Mouse (Mus musculus) T-cell, adult 2 months (primary cell): ENCODE data around the gene BC052040.

ENCODE experiments used
- DNase-seq: peaks from one replicate; pipeline ENCODE4 v3.0.0; 2022; ENCODE audit warnings: low spot score

The BC052040 gene

GRCm38 (mm10) chr2:115769597-115770305 is 188.2 kb downstream of the BC052040 start:
- DNase-seq: no peak

DNA sequence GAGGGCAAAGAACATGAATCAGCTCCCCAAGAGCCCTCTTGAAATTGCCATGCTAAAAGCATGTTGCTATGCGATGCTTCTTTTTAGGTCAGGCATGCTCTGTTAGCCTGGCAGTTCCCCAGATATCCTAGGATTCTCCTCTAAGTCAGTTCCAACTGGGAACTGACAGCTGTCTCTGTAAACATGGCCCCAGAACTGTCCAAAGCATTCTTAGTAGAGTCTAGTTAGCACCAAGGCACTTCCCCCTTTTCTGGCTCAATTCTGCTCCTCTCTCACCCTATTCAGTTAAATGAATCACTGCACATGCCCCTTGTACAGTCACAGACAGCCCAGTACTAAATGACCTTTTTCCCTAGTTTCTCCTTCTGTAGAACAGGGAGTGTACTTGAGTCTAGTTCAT is 191.2 kb downstream of the BC052040 start:
- no peak for DNase-seq

- DNase-seq: no peak
Measured at GRCm38 (mm10) chr2:115774153-115774908, 192.8 kb downstream of the BC052040 start.

DNA sequence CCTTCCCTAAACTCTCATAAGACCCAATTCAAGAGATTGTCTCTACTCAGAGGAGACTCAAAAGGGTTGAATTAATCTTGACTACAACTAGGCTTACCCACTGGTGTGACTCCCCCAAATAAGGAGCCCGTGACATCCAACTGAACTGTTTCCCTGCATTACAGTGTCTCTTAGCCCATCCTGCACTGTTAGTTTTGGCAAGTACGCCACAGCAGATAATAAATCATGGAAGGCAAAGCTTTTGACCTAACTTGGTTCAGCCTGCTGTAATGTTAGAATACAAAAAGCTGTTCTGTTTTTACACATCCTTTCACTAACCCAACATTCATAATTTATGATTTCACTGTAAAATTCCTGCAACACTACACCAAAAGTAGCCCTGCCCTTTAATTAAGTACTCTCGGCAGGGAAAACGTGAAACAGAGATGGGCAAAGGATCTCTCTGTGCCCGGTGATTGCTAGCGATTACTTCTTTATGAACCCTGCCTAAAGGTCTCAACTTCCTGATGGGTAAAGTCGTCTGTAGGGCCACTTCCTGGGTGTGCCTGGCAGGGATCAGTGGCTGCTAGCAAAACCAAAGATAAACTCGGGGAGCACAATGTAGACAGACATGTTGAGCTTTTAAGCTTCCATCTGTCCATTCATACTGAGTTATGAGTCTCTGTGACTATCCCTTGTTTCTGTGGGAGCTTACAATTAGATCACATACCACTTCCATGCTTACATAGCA is 194.1 kb downstream of the BC052040 start:
- DNase-seq: no peak

GRCm38 (mm10) chr2:115776924-115777860 is 195.7 kb downstream of the BC052040 start:
- no peak for DNase-seq

GRCm38 (mm10) chr2:115780546-115781011 is 199.1 kb downstream of the BC052040 start:
- DNase-seq: no peak

- no peak for DNase-seq
Measured at GRCm38 (mm10) chr2:115785687-115786086, 204.2 kb downstream of the BC052040 start.

GRCm38 (mm10) chr2:115798839-115799238 is 217.3 kb downstream of the BC052040 start:
- no peak for DNase-seq

DNA sequence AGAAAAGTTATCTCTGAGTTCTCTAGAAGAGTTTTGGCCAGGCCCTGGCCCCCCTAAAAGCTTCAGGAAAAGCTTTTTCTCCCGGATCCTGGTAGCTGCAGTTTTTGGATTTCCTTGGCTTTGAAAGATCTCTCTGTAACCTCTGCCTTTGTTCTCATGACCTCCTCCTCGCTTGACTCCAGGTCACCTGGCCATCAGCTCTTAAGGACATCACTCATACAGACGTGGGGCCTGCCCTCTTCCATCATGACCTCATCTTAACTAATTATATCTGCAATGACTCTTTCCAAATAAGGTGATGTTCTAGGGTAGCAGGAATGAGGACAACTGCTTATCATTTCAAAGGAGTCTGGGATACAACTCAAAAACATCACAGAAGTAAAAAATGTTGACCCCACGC is 226.9 kb downstream of the BC052040 start:
- no peak for DNase-seq

DNA sequence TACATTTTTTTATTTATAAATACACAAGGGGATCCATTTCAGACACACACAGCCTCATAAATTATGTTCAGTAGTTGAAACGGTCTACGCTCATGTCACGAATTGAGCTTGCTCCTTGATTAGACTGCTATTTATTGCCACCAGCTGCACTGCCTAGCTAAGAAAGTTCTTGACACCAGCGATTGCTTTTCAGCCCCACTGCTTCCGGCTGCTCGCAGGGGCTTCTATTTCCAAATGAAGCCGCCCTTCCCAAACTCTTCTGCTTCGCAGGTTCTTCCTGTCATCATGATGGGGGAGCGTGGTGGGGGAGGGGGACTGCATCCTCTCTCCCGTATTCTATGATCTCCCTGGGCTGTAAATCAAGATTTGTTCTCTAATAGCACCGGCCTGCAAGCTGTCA is 231.8 kb downstream of the BC052040 start:
- DNase-seq: no peak

DNA sequence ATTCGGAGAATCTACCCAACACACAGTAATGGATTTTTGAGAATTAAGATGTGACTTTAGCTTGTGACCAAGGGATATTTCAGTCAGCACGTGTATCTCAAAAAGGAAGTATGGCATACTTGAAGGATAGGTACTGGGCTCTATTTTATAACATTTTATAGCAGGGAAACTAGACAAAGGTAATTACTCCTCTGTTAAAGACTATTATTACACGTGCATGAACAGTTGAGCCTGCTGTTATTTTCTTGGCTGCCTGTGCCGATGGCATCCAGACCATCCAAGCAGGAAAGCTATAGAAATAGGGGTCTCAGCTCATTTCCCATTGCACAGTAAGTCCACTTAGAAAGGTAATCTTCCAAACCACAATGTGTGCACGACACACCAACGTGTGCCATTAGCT is 232.2 kb downstream of the BC052040 start:
- DNase-seq: no peak

- DNase-seq: no peak
Measured at GRCm38 (mm10) chr2:115817959-115818358, 236.4 kb downstream of the BC052040 start.

DNA sequence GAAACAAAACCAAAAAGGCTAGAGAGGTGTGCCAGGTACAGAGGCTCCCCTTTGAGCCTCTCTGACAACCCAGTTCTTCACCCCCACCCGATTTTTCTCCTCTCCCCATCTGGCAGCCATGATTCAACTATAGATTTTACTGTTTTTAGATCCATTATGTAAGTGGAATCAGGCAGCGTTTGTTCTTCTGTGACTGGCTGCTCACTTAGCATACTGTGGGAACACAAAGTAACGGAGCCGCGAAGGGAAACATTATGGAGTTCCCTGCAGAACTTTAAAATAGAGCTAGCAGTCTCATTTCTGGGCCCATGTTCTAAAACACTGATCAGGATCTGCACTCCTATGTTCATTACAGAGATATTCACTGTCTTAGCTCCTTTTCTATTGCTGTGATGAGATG is 240.8 kb downstream of the BC052040 start:
- no peak for DNase-seq
